Mouse (Mus musculus) embryo, embryonic 9.5 days (tissue): ENCODE data around the gene Psmc1.
A peak's percentile ranks its signal among the peaks of the same experiment; 100 is the strongest.

ENCODE experiments used
- DNase-seq: peaks from one replicate; pipeline ENCODE4 v3.0.0-alpha.2; 2017; ENCODE audit errors: extremely low spot score

The Psmc1 gene

GRCm38 (mm10) chr12:100109986-100110696, at the start of gene Psmc1:
Gene Psmc1 (plus strand): TSS chr12:100110154.
- peak; percentile 85 for DNase-seq

GRCm38 (mm10) chr12:100061071-100061470, 48.9 kb upstream of the Psmc1 start:
- no peak for DNase-seq

- no peak for DNase-seq
Measured at GRCm38 (mm10) chr12:100061826-100062225, 48.1 kb upstream of the Psmc1 start.

- DNase-seq, result no peak
Measured at GRCm38 (mm10) chr12:100062584-100062983, 47.4 kb upstream of the Psmc1 start.

- no peak for DNase-seq
Measured at GRCm38 (mm10) chr12:100065109-100065508, 44.8 kb upstream of the Psmc1 start.

GRCm38 (mm10) chr12:100067477-100067876, 42.5 kb upstream of the Psmc1 start:
- no peak for DNase-seq

- no peak for DNase-seq
Measured at GRCm38 (mm10) chr12:100073201-100073672, 36.7 kb upstream of the Psmc1 start.

GRCm38 (mm10) chr12:100075715-100076114, 34.2 kb upstream of the Psmc1 start:
- DNase-seq, result no peak

- DNase-seq, result no peak
Measured at GRCm38 (mm10) chr12:100079636-100080286, 30.2 kb upstream of the Psmc1 start.

- no peak for DNase-seq
Measured at GRCm38 (mm10) chr12:100088026-100088425, 21.9 kb upstream of the Psmc1 start.

GRCm38 (mm10) chr12:100089265-100089664, 20.7 kb upstream of the Psmc1 start:
- no peak for DNase-seq

- DNase-seq, result no peak
Measured at GRCm38 (mm10) chr12:100090750-100091149, 19.2 kb upstream of the Psmc1 start.

GRCm38 (mm10) chr12:100093046-100093445, 16.9 kb upstream of the Psmc1 start:
- DNase-seq, result no peak

GRCm38 (mm10) chr12:100099971-100100706, 9.8 kb upstream of the Psmc1 start:
- no peak for DNase-seq

GRCm38 (mm10) chr12:100100707-100101030, 9.3 kb upstream of the Psmc1 start:
- no peak for DNase-seq

GRCm38 (mm10) chr12:100101651-100102050, 8.3 kb upstream of the Psmc1 start:
- no peak for DNase-seq

GRCm38 (mm10) chr12:100104530-100104929, 5.4 kb upstream of the Psmc1 start:
- no peak for DNase-seq

- peak; percentile 78 for DNase-seq
Measured at GRCm38 (mm10) chr12:100106275-100106895, 3.6 kb upstream of the Psmc1 start.

- DNase-seq, result no peak
Measured at GRCm38 (mm10) chr12:100107436-100107835, 2.5 kb upstream of the Psmc1 start.

GRCm38 (mm10) chr12:100115982-100116381, 6.0 kb downstream of the Psmc1 start:
- no peak for DNase-seq

- no peak for DNase-seq
Measured at GRCm38 (mm10) chr12:100122921-100123381, 13.0 kb downstream of the Psmc1 start.

- no peak for DNase-seq
Measured at GRCm38 (mm10) chr12:100123476-100123875, 13.5 kb downstream of the Psmc1 start.
